Mouse (Mus musculus) E14TG2a.4 (cell line): ENCODE measurements around the gene Gm15319.
"Not testable (repeated sequence)": the region's sequence is repeated elsewhere in the genome, so short reads cannot be mapped to it uniquely, and the experiment has no call there.

ENCODE experiments used
- H3K27me3 ChIP-seq: 2 replicates; pipeline ENCODE4 v1.6.1; 2014; ENCODE audit warnings: low read length, control low read depth; ENCODE audit not compliant: insufficient read depth
- H3K36me3 ChIP-seq: 2 replicates; pipeline ENCODE4 v1.6.1; 2014; ENCODE audit warnings: low read length, control low read depth; ENCODE audit not compliant: insufficient read depth
- H3K4me1 ChIP-seq: replicated peaks from 2 replicates; pipeline ENCODE4 v1.6.1; 2014; ENCODE audit warnings: low read depth, low read length, control low read depth
- H3K4me3 ChIP-seq: replicated peaks from 2 replicates; pipeline ENCODE4 v1.5.1; 2014; ENCODE audit warnings: mild to moderate bottlenecking, low read length
- H3K9me3 ChIP-seq: 2 replicates; pipeline ENCODE4 v1.6.1; 2014; ENCODE audit warnings: low read length, control low read depth

The Gm15319 gene

DNA sequence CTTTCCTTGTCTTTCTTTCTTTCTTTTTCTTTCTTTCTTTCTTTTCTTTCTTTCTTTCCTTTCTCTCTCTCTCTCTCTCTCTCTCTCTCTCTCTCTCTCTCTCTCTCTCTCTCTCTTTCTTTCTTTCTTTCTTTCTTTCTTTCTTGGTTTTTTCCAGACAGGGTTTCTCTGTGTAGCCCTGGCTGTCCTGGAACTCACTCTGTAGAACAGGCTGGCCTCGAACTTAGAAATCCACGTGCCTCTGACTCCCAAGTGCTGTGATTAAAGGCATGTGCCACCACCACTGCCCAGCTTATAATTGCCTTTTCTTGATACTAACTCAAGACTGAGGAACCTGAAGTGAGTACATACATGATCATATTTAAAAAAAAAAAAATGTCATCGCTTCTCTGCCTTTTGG, 75.3 kb downstream of the Gm15319 start:
- not testable (repeated sequence) for H3K9me3 ChIP-seq, H3K27me3 ChIP-seq, H3K4me1 ChIP-seq, H3K36me3 ChIP-seq, H3K4me3 ChIP-seq
